13 mouse cellular contexts compared by ENCODE assay signal in genomic region chr4:54354391-54354726, GRCm38 (mm10).
DNase-seq lines count a peak whose midpoint lies in the region; ATAC-seq lines count a peak whose summit lies in the region.
"Had no signal": no experiment of that assay in that cellular context is flagged by ENCODE, and none has a peak within 500 bp of the region (broad histone marks: within the 10 kb centered on the region; RNA-seq: fewer than 3 reads in every experiment).

No protein-coding gene starts in this region.

- H3K4me1 ChIP-seq in neural tube, embryonic 11.5 days (ENCODE audit: control insufficient read depth, insufficient read depth, low read length): no peaks in the 10 kb centered on the region
- 0 out of 2 replicates have a peak, but pooled peaks cover 3% of the 10 kb centered on the region for H3K4me1 ChIP-seq in neural tube, embryonic 15.5 days
- H3K4me1 ChIP-seq in hindbrain, embryonic 10.5 days (replicated peaks): peaks cover 13% of the 10 kb centered on the region
- H3K4me1 ChIP-seq in midbrain, embryonic 11.5 days (ENCODE audit: control insufficient read depth, insufficient read depth, low read length): peaks cover 6% of the 10 kb centered on the region; the same call in 1 of the 2 replicates
- H3K4me1 ChIP-seq: limb, embryonic 13.5 days; liver, embryonic 15.5 days had no signal

- no peak overlapping the region for H3K4me2 ChIP-seq in neural tube, embryonic 11.5 days (ENCODE audit: low read depth)
- no peak overlapping the region for H3K4me2 ChIP-seq in neural tube, embryonic 15.5 days
- no peak overlapping the region for H3K4me2 ChIP-seq in midbrain, embryonic 11.5 days
- H3K4me2 ChIP-seq: limb, embryonic 13.5 days; liver, embryonic 15.5 days had no signal

- no peaks in the 10 kb centered on the region for H3K27me3 ChIP-seq in neural tube, embryonic 11.5 days (ENCODE audit: control insufficient read depth, insufficient read depth, low read length)
- no peaks in the 10 kb centered on the region for H3K27me3 ChIP-seq in neural tube, embryonic 15.5 days (replicated peaks)
- no peaks in the 10 kb centered on the region for H3K27me3 ChIP-seq in hindbrain, embryonic 10.5 days (ENCODE audit: insufficient read depth, poor library complexity, severe bottlenecking)
- H3K27me3 ChIP-seq in midbrain, embryonic 11.5 days (ENCODE audit: control insufficient read depth, insufficient read depth, low read length): no peaks in the 10 kb centered on the region
- H3K27me3 ChIP-seq: limb, embryonic 13.5 days; liver, embryonic 15.5 days had no signal

- H3K9me3 ChIP-seq in neural tube, embryonic 11.5 days (ENCODE audit: control insufficient read depth, low read length): no peaks in the 10 kb centered on the region
- H3K9me3 ChIP-seq in neural tube, embryonic 15.5 days (replicated peaks): no peaks in the 10 kb centered on the region
- H3K9me3 ChIP-seq in hindbrain, embryonic 10.5 days: no peaks in the 10 kb centered on the region
- no peaks in the 10 kb centered on the region for H3K9me3 ChIP-seq in midbrain, embryonic 11.5 days (ENCODE audit: control insufficient read depth, low read length)
- H3K9me3 ChIP-seq: limb, embryonic 13.5 days; liver, embryonic 15.5 days had no signal

- peak; percentile 26 for DNase-seq in neural tube, embryonic 11.5 days (ENCODE audit: low spot score)
- DNase-seq in hindbrain, embryonic 10.5 days (ENCODE audit: low spot score): peak; percentile 32
- no peak for DNase-seq in midbrain, embryonic 11.5 days (ENCODE audit: low spot score, missing footprints)
- DNase-seq in retina, embryonic 14.5 days (ENCODE audit: low spot score): peak; percentile 38
- no peak for DNase-seq in gastrocnemius, postnatal 10 days
- no peak for DNase-seq in testis, postnatal 14 days (ENCODE audit: low spot score)
- DNase-seq in thymus, postnatal 25 days: no peak
- DNase-seq: cerebellum, adult 2 months; embryo, embryonic 11 days; lung, postnatal 14 days had no signal

- no peak overlapping the region for H3K9ac ChIP-seq in neural tube, embryonic 11.5 days (ENCODE audit: low read length)
- H3K9ac ChIP-seq in neural tube, embryonic 15.5 days (replicated peaks): no peak overlapping the region
- no peak overlapping the region for H3K9ac ChIP-seq in midbrain, embryonic 11.5 days (ENCODE audit: low read length)
- H3K9ac ChIP-seq: limb, embryonic 13.5 days; liver, embryonic 15.5 days had no signal

- no peaks in the 10 kb centered on the region for H3K36me3 ChIP-seq in neural tube, embryonic 11.5 days (ENCODE audit: control insufficient read depth, insufficient read depth, low read length)
- H3K36me3 ChIP-seq in neural tube, embryonic 15.5 days: no peaks in the 10 kb centered on the region
- H3K36me3 ChIP-seq in hindbrain, embryonic 10.5 days: no peaks in the 10 kb centered on the region
- H3K36me3 ChIP-seq in midbrain, embryonic 11.5 days (ENCODE audit: control insufficient read depth, insufficient read depth, low read length): no peaks in the 10 kb centered on the region
- H3K36me3 ChIP-seq: limb, embryonic 13.5 days; liver, embryonic 15.5 days had no signal

- 31% methylated on average over 4 of the region's 4 CpGs for WGBS in neural tube, embryonic 11.5 days
- WGBS in neural tube, embryonic 15.5 days: 8% methylated on average over 4 of the region's 4 CpGs
- 43% methylated on average over 4 of the region's 4 CpGs for WGBS in hindbrain, embryonic 10.5 days
- WGBS in midbrain, embryonic 11.5 days: 29% methylated on average over 4 of the region's 4 CpGs

- peak; percentile 58; the same call in 1 of the 2 replicates for ATAC-seq in neural tube, embryonic 11.5 days (ENCODE audit: insufficient read depth, low FRiP score, low TSS enrichment)
- no peak for ATAC-seq in neural tube, embryonic 15.5 days (ENCODE audit: low FRiP score)
- peak; percentile 71 for ATAC-seq in midbrain, embryonic 11.5 days (ENCODE audit: low FRiP score)

- peak overlapping the region; percentile 9 for H3K27ac ChIP-seq in neural tube, embryonic 11.5 days (ENCODE audit: low read depth, low read length)
- H3K27ac ChIP-seq in neural tube, embryonic 15.5 days (replicated peaks): no peak overlapping the region
- peak overlapping the region; percentile 78 for H3K27ac ChIP-seq in hindbrain, embryonic 10.5 days
- peak overlapping the region; percentile 3; the same call in 1 of the 2 replicates for H3K27ac ChIP-seq in midbrain, embryonic 11.5 days (ENCODE audit: low read depth, low read length)
- H3K27ac ChIP-seq: limb, embryonic 13.5 days; liver, embryonic 15.5 days had no signal

- no peak overlapping the region for H3K4me3 ChIP-seq in neural tube, embryonic 11.5 days (ENCODE audit: low read depth, low read length)
- H3K4me3 ChIP-seq in neural tube, embryonic 15.5 days (replicated peaks): no peak overlapping the region
- H3K4me3 ChIP-seq in hindbrain, embryonic 10.5 days: no peak overlapping the region
- no peak overlapping the region for H3K4me3 ChIP-seq in midbrain, embryonic 11.5 days (ENCODE audit: low read depth, low read length)
- H3K4me3 ChIP-seq: limb, embryonic 13.5 days; liver, embryonic 15.5 days had no signal

Comparison
In these comparisons a context has a peak if more than half of its experiments do, and no peak if none do; other contexts are left out.
1. DNase-seq: peak in neural tube, embryonic 11.5 days (single experiment), hindbrain, embryonic 10.5 days (single experiment) and retina, embryonic 14.5 days (single experiment); none in midbrain, embryonic 11.5 days (single experiment), gastrocnemius, postnatal 10 days (single experiment), testis, postnatal 14 days (single experiment) and thymus, postnatal 25 days (single experiment).